Mouse (Mus musculus) kidney, adult 18-20 months (tissue): ENCODE data around the gene Hunk.
A peak's percentile ranks its signal among the peaks of the same experiment; 100 is the strongest.

ENCODE experiments used
- DNase-seq: peaks from one replicate; pipeline ENCODE4 v3.0.0; 2021

Gene Hunk

GRCm38 (mm10) chr16:90439493-90439892, 53.7 kb downstream of the Hunk start:
- DNase-seq = no peak

DNA sequence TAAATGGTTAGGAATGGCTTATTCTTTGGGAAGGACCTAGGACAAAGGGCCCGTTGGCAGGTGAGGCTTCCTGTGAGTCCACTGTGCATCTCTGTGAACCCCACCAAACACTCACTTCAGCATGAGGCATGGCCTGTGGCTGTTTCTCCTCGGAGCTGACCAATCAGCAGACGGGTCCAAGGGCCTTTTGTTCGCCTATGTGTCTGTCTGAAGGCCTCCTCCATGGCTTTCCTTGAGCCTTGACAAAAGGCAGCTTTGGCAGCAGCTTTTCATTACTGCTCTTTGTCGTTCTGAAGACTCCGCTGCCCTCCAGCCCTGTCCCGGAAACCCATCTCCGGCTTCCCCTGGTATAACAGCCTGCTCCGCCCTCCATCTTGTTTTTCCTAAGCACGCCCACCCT, 54.8 kb downstream of the Hunk start:
- no peak for DNase-seq

DNA sequence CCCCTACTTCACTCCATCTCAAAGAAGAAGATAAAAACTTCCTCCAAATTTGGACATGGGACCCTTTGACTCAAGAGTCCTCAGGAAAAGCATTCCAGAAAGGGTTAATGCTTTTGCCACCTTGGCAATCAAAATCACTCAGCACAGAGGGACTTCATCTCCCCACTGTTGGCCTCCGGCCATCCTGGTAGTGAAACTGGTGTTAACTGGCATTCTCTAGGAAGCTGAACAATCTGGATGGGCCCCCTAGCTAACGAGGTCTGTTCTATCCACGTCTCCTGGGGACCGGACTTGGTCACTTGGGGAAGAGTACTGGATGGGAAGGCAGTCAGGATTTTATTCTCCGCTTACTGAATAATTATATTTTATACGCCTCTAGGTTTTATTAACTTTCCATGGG, 57.2 kb downstream of the Hunk start:
- DNase-seq = no peak

- no peak for DNase-seq
Observed at GRCm38 (mm10) chr16:90453197-90453596, 67.4 kb downstream of the Hunk start.

DNA sequence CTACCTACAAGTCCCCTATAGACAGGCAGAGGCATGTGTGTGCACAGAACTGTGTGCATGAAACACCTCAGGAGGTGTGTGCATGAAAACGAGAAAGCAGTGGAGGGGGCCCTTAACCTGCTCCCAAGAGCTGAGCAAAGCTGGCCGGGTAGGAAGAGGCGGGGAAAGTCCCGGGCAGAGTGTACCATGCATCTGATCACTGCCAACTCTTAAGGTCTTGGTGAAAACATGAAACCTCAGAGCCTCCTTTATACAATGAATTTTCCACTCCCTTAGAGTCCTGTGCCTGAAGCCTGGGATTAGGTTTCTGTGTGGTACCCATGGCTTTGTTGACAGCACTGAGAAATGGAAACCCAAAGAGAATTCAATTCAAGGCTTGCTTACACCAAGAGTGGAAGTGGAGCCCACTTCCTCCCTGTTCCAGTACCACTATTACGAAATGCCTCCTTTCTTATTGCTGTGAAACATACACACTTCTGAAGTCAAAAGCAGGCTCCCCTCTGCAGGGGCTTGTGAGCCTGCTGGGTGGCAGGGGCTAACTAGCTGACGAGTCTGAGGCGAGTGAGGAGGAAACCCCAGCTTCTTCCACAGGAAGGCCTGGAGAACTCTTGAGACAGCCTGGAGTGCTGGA, 70.8 kb downstream of the Hunk start:
- DNase-seq = no peak

DNA sequence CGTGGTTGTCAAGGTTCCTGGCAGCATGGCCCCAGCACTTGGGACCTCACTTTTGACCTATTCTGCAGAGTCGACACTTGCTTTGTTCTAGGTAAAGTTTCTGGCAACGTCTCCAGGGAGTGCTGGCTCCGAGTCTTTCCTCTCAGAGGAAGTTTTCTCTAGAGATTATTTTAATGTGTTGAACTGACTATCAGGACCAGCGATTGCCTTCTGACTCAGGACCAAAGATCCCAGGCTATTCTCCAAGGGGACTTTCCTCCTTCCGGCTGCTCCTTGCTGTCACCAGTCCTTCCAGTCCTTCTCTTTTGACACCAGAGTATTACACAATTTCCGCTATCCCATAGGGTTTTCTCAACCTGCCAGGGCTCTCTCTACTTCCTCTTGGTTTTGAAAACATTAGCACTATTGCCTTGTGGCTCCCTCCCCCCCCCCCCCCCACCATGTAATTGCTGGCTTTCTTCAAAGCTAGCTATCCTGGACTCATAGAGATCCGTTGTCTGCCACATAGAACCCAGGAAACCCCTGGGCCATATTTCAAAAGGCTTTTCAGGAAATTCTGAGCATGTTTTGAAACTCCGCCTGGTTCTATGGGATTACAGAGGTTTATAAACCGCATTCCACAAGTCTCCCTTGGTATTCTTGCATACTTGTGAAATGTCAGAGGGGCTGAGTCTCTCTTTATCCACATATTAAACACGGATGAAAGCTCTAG, 73.2 kb downstream of the Hunk start:
- DNase-seq = peak; percentile 11

GRCm38 (mm10) chr16:90461304-90461905, 75.6 kb downstream of the Hunk start:
- DNase-seq = no peak

DNA sequence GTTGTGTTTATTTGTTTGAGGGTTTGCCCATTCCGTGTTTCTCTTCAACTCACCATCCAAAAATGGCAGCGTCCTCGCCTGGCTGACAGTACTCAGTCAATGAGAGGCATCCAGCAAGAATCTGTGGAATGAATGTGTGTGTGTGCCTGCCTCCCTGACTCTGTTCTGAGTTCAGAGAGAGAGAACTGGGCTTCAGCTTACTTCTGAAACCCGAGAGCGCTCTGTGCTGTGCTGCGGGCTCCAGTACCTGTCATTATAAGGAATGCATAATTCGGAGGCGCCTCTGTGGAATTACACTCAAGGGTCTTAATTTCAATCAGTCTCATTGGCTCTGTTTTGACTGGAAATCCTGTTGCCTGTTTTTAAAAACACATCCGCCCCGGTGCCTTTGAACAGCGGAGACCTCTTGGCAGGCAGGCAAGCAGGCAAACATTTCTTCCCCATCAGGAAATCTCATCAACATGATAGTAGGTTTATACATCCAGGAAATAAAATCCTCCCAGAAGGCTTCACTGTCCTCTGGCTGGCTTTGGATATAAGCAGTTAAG, 77.0 kb downstream of the Hunk start:
- no peak for DNase-seq

DNA sequence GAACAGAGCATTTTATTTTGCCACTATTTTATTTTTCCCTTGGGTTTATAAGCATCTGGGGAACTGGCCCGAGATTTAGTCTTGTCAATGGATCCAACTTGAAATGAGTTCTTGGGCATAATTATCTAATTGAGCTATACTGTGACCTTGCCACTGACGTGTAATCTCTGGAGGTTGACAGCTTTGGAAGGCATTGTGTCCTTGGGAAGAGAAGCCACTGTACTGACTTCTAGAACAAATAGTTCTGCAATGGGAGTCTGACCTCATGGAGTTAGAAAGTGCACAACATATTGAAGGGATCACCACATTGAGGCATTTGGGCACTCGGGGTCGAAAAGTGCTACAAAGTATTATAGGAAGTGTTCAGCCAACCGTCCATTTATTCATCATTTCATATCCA, 79.3 kb downstream of the Hunk start:
- no peak for DNase-seq

GRCm38 (mm10) chr16:90468286-90468685, 82.5 kb downstream of the Hunk start:
- no peak for DNase-seq

- no peak for DNase-seq
Observed at GRCm38 (mm10) chr16:90475701-90476229, 90.0 kb downstream of the Hunk start.

GRCm38 (mm10) chr16:90481612-90482011, 95.8 kb downstream of the Hunk start:
- DNase-seq = no peak

DNA sequence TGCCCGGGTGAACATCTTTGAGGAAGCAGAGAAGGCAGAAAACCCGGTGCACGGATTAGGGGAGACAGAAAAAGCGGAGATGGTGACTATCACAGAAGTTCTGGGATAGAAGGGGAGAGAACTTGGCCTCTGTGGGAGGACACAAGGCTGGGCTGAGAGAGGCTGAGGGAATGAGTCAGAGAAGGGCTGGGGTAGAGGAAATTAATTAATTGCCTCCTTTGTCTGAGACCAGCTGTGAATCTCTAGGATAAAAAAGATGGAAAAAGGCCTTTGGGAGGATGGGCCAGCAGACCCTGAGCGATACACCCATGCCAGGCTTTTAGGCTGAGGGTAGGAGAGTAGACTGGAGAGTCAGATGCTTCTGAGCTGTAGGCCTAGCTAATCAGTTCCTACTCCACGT, 97.5 kb downstream of the Hunk start:
- DNase-seq = no peak

- DNase-seq = no peak
Observed at GRCm38 (mm10) chr16:90485125-90485524, 99.3 kb downstream of the Hunk start.

DNA sequence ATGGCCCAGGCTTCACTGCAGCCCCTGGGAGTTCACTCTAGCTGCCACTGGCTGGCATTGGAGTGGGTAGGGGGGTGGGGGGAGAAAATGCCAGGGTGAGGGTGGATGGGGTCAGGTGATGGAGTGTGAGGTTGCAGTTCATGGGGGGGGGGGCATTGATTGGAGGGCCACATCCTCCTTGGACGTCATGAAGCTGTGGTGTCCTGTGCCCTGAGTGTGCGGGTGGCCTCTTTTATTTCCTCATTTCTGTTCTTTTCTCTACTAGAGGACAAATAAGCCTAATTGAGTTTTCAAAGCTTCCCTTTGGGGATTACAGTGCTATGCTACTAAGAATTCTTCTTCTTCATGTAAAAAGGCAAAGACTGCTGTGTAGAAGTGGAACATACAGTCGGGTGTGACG, 99.8 kb downstream of the Hunk start:
- DNase-seq = no peak

GRCm38 (mm10) chr16:90490066-90490465, 104.3 kb downstream of the Hunk start:
- no peak for DNase-seq

GRCm38 (mm10) chr16:90491898-90492499, 106.2 kb downstream of the Hunk start:
- peak; percentile 23 for DNase-seq

DNA sequence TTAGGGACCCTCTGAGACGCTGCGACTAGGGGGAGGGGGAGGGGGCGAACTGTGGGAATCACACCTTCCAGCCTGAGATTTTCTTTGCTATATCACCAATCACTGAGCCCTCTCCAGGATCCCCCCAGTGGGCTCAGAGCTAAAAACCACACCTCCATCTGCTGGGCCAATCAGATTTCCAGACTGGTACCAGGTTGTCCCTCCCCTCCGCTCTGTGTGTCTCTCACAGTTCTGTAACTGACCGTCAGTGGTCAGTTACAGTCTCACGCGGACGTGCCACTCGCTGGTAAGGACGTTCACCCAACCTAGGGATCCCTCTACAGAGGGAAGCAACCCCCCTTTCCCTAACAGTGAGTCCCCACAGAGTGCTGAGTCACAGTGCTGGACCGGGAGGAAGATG, 111.1 kb downstream of the Hunk start:
- DNase-seq = no peak

DNA sequence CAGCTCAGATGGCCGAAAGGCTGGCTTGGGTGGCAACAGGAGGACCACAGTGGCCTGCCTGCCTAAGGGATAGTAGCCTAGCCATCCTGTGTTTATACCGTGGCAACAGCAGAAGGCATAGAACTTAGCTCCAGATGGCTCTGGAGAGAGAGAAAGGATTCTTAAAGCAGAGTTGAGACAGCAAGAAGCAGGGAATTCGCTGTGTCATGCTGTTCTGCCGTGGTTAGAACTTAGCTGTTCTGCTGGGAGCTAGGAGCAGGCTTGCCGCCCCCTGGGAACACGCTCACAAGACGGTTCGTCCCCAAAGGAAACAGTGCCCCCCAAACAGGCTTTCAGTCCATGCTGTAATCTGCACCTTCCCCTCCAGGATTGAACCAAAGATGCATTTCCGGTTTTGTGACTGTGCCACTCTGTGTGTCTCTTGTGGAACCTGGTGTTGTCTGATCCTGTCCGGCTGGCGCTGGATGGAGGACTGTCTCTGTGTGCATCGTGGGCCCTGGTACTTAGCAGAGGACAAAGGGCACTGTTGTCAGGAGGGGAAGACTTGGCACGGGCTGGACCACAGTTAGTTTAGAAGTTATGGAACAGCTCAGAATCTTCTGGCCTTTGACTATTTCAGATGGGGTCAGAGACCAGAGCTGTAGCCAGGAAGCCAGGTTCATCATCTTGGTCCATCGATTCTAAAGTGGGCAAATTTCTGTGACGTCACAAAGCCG, 112.1 kb downstream of the Hunk start:
- DNase-seq = peak; percentile 13

DNA sequence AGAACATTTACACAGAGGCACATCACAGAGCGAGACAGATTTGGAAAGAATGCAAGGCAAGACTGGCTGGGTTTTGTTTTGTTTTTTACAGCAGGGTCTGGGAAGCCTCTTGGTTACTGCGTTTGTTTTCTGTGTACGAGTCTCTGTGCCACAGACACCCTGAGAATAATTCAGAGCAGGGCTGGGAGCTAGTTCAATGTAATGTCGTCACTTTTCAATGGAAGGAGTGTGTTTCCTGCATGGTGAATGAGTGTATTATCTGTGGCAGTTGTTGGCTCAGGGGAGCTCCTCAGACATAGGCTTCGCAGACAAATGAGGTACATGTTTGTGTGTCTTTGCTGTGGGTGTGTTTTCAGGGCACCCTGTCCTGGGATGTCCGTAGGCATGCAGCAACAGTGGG, 115.0 kb downstream of the Hunk start:
- no peak for DNase-seq

- no peak for DNase-seq
Observed at GRCm38 (mm10) chr16:90505252-90505651, 119.4 kb downstream of the Hunk start.

GRCm38 (mm10) chr16:90505680-90506079, 119.9 kb downstream of the Hunk start:
- DNase-seq = no peak
